Mouse (Mus musculus) heart, adult 2 months (tissue): ENCODE measurements around the gene Mybph.

Source experiments
- CTCF ChIP-seq: fragments of 200-600 bp; IDR thresholded peaks from 2 replicates; pipeline ENCODE4 v1.8.1; 2022; ENCODE audit warnings: antibody characterized with exemption, mild to moderate bottlenecking, moderate library complexity
- EP300 ChIP-seq: fragments of 200-500 bp; IDR thresholded peaks from 2 replicates; pipeline ENCODE4 v1.6.1; 2011; ENCODE audit warnings: low read depth, low read length, control low read depth; ENCODE audit not compliant: insufficient read depth

DNA sequence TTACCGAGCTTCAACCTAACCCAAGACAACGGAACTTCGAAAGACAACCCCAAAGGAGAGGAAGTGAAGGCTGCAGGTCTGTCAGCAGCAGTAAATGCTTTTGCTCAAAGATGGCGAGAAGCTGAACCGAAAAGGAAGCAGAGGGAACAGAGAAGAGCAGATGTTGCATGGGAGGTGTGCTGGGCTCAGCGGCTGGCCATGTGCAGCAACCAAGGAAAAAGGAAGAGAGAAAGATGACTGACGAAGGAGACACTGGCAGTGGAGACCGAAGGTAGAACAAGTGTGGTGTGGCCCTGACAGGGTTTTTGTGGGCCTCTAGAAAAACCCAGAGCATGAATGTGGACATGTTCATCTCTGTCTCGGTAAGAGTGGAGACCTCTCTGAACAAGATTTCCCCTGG is 47.5 kb downstream of the Mybph start:
- TF ChIP-seq CTCF = no peak
- TF ChIP-seq EP300 = no peak
